Mouse (Mus musculus) stomach, embryonic 15.5 days (tissue): ENCODE measurements around the gene Brpf1. TPM values are rescaled to one million over a fixed set of nuclear protein-coding genes. Genes with fewer than 3 reads are reported as not detected.

ENCODE experiments used
- ATAC-seq: fragments of 200-750 bp; cut with Nextera tagmentation; 2 replicates; pipeline ENCODE4 v1.8.0; 2017; ENCODE audit warnings: low read depth, moderate number of reproducible peaks, moderate TSS enrichment; ENCODE audit not compliant: insufficient read depth, low FRiP score
- H3K27ac ChIP-seq: fragments of 300-500 bp; sonication (generic); 2 replicates; pipeline ENCODE4 v1.5.1; 2015; ENCODE audit warnings: mild to moderate bottlenecking, inconsistent platforms
- H3K27me3 ChIP-seq: fragments of 300-500 bp; sonication (generic); replicated peaks from 2 replicates; pipeline ENCODE4 v1.6.1; 2015; ENCODE audit warnings: inconsistent platforms
- H3K36me3 ChIP-seq: fragments of 300-500 bp; sonication (generic); 2 replicates; pipeline ENCODE4 v1.6.1; 2015; ENCODE audit warnings: inconsistent platforms
- H3K4me1 ChIP-seq: fragments of 300-500 bp; sonication (generic); 2 replicates; pipeline ENCODE4 v1.6.1; 2015; ENCODE audit warnings: inconsistent platforms
- H3K4me2 ChIP-seq: fragments of 300-500 bp; sonication (generic); 2 replicates; pipeline ENCODE4 v1.6.1; 2015; ENCODE audit warnings: mild to moderate bottlenecking, inconsistent platforms
- H3K4me3 ChIP-seq: fragments of 300-500 bp; sonication (generic); replicated peaks from 2 replicates; pipeline ENCODE4 v1.5.1; 2015; ENCODE audit warnings: inconsistent platforms
- H3K9ac ChIP-seq: fragments of 300-500 bp; sonication (generic); 2 replicates; pipeline ENCODE4 v1.6.1; 2015; ENCODE audit warnings: inconsistent platforms
- H3K9me3 ChIP-seq: fragments of 300-500 bp; sonication (generic); 2 replicates; pipeline ENCODE4 v1.6.1; 2016; ENCODE audit warnings: inconsistent platforms
- WGBS: fragments of 180-500 bp; shearing (Covaris S2); methylation state at CpG from one replicate; pipeline ENCODE4 v1.1.7; 2015; 5-methylcytosine and 5-hydroxymethylcytosine counted together
- polyA plus RNA-seq: library from polyadenylated mRNA; unstranded; fragments of >200 nt; fragmentation: Nextera tagmentation; extraction: Ambion mirVana; gene quantifications from 2 replicates; pipeline ENCODE4 v1.2.1, GENCODE M21; 2015

Gene Brpf1
- polyA plus RNA-seq, 1 experiment from 2014 or later, result 15.9 TPM

DNA sequence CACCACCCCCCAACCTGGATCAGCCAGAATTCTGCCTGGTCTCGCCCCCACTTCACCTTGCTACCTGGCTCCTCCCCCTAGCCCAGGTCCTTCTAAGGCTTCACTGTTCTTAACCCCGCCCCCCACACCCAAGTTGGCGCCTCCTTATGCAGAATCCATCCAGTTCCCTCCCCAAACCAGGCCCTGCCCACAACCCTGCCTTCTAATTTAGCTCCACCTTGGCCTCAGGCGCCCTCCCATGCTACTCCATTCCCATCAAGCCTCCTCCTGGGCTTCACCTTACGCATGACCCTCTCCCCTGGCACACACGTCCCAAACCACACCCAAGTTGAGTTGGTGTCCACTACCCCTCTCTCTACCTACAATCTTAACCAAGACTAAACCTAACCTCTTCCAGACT, 23.4 kb upstream of the Brpf1 start:
- H3K4me2 ChIP-seq, result peak overlapping the region; percentile 40; the same call in 1 of the 2 replicates
- H3K36me3 ChIP-seq, result no peaks in the 10 kb centered on the region
- no peak overlapping the region for H3K4me3 ChIP-seq
- peaks cover 37% of the 10 kb centered on the region for H3K27me3 ChIP-seq
- H3K4me1 ChIP-seq, result peaks cover 7% of the 10 kb centered on the region
- H3K27ac ChIP-seq, result no peak overlapping the region
- H3K9me3 ChIP-seq, result no peaks in the 10 kb centered on the region
- H3K9ac ChIP-seq, result no peak overlapping the region
- 0 out of 2 replicates have a peak, but pooled peaks have one; percentile 28 for ATAC-seq
- WGBS, result 16% methylated on average over 6 of the region's 6 CpGs

GRCm38 (mm10) chr6:113284931-113285330, 22.0 kb upstream of the Brpf1 start:
- WGBS, result 68% methylated on average over 3 of the region's 3 CpGs
- Histone ChIP-seq H3K36me3 (no peaks in the 10 kb centered on the region), H3K4me2 (no peak overlapping the region), H3K27me3 (peaks cover 37% of the 10 kb centered on the region), H3K27ac (no peak overlapping the region), H3K4me3 (no peak overlapping the region), H3K4me1 (peaks cover 7% of the 10 kb centered on the region), H3K9ac (no peak overlapping the region), H3K9me3 (no peaks in the 10 kb centered on the region)
- no peak for ATAC-seq

DNA sequence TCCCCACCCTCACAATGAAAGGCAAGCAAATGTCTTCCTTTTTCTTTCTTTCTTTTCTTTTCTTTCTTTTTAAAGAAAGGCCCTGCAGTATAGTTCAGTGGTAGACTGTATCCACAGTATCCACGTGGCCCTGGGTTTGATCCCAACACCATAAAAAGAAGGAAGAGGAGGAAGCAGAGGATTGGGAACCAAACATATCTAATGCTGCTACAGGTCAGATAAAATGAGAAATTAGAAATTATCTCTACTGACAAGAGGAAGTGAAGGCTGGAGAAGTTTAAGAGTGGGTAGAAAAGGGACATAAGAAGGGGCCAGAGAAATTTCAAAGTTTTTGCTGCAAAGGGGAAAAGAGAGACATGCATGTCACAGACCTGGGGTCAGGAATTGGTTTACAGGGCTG, 20.6 kb upstream of the Brpf1 start:
- Histone ChIP-seq H3K4me1 (peaks cover 7% of the 10 kb centered on the region), H3K9ac (no peak overlapping the region), H3K36me3 (no peaks in the 10 kb centered on the region), H3K4me3 (no peak overlapping the region), H3K4me2 (no peak overlapping the region), H3K9me3 (no peaks in the 10 kb centered on the region), H3K27me3 (peaks cover 37% of the 10 kb centered on the region), H3K27ac (no peak overlapping the region)
- ATAC-seq, result no peak
- WGBS, result 48% methylated on average over 1 of the region's 1 CpGs

DNA sequence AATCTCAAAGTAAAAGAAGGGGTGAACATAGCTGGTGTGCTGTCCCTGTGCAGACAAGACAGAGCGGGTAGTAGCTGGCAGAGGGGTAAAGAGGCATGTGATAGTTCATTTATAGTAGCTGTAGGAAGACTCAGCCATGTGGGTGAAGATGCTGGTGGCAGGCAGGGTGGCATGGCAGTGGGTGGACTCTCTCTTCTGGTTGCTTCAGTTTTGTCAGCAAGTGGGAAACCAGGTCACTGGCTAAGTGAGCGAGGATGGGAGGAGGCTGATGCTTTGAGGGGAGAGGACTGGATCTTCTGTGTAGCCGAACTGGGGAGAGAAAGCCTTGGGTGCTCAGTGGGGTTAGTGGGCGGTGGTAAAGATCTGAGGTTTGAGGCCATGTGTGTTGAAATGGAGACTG, 19.7 kb upstream of the Brpf1 start:
- Histone ChIP-seq H3K36me3 (no peaks in the 10 kb centered on the region), H3K4me2 (no peak overlapping the region), H3K9ac (no peak overlapping the region), H3K9me3 (no peaks in the 10 kb centered on the region), H3K4me1 (peaks cover 5% of the 10 kb centered on the region), H3K27me3 (peaks cover 30% of the 10 kb centered on the region), H3K4me3 (no peak overlapping the region), H3K27ac (no peak overlapping the region)
- ATAC-seq, result no peak
- 63% methylated on average over 4 of the region's 4 CpGs for WGBS

GRCm38 (mm10) chr6:113289346-113289745, 17.6 kb upstream of the Brpf1 start:
- no peak overlapping the region for H3K4me3 ChIP-seq
- no peak overlapping the region for H3K4me2 ChIP-seq
- no peaks in the 10 kb centered on the region for H3K9me3 ChIP-seq
- WGBS, result 92% methylated on average over 15 of the region's 15 CpGs
- no peak overlapping the region for H3K27ac ChIP-seq
- no peak for ATAC-seq
- no peaks in the 10 kb centered on the region for H3K36me3 ChIP-seq
- H3K9ac ChIP-seq, result no peak overlapping the region
- H3K27me3 ChIP-seq, result peaks cover 10% of the 10 kb centered on the region
- no peaks in the 10 kb centered on the region for H3K4me1 ChIP-seq

GRCm38 (mm10) chr6:113290346-113290745, 16.6 kb upstream of the Brpf1 start:
- H3K27me3 ChIP-seq, result no peaks in the 10 kb centered on the region
- no peaks in the 10 kb centered on the region for H3K36me3 ChIP-seq
- no peak overlapping the region for H3K27ac ChIP-seq
- H3K4me3 ChIP-seq, result no peak overlapping the region
- H3K9me3 ChIP-seq, result no peaks in the 10 kb centered on the region
- WGBS, result 69% methylated on average over 6 of the region's 6 CpGs
- H3K9ac ChIP-seq, result no peak overlapping the region
- H3K4me1 ChIP-seq, result no peaks in the 10 kb centered on the region
- no peak overlapping the region for H3K4me2 ChIP-seq
- ATAC-seq, result no peak

DNA sequence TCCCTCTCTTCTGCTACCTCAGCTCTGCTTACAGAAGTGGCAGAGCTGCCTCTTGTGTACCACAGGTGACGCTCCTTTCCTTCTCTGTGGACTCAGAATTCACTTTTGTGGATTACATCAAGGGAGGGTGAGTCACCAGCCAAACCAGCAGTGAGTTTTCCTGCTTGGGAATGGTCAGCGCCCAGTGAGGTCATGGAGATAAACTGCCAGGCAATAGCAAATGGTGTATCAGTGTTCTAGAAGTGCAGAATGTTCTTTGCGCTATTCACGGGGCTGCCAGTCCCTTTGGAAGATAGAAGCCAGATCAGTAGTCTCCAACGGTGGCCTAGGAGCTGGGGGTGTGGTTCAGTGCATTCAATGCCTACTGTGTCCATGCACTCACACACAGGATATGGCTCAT, 14.0 kb upstream of the Brpf1 start:
- 67% methylated on average over 5 of the region's 5 CpGs for WGBS
- Histone ChIP-seq H3K4me3 (no peak overlapping the region), H3K9ac (no peak overlapping the region), H3K9me3 (no peaks in the 10 kb centered on the region), H3K4me2 (no peak overlapping the region), H3K27ac (no peak overlapping the region), H3K4me1 (no peaks in the 10 kb centered on the region), H3K36me3 (no peaks in the 10 kb centered on the region), H3K27me3 (no peaks in the 10 kb centered on the region)
- no peak for ATAC-seq

DNA sequence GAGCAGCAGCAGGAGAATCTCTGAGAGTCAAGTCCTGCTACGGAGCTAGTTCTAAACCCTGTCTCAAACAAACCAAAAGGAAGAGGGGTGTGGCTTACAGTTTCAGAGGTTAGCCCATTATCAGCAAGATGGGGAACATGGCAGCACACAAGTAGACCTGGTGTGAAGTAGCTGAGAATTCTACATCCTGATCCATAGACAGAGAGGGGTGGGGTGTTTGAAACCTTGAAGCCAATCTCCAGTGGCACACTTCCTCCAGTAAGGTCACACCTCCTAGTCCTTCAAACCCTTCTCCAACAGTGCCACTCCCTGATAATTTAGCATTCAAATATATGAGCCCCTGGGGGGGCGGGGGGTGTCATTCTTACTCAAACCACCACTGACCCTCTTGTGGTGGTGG, 10.9 kb upstream of the Brpf1 start:
- H3K27me3 ChIP-seq, result no peaks in the 10 kb centered on the region
- no peaks in the 10 kb centered on the region for H3K36me3 ChIP-seq
- no peak overlapping the region for H3K4me3 ChIP-seq
- H3K9me3 ChIP-seq, result no peaks in the 10 kb centered on the region
- whole genome bisulfite sequencing, result 74% methylated on average over 2 of the region's 2 CpGs
- no peak overlapping the region for H3K9ac ChIP-seq
- no peak overlapping the region for H3K27ac ChIP-seq
- no peak overlapping the region for H3K4me2 ChIP-seq
- no peak for ATAC-seq
- no peaks in the 10 kb centered on the region for H3K4me1 ChIP-seq

GRCm38 (mm10) chr6:113296639-113297038, 10.3 kb upstream of the Brpf1 start:
- no peak overlapping the region for H3K4me2 ChIP-seq
- no peaks in the 10 kb centered on the region for H3K9me3 ChIP-seq
- no peak overlapping the region for H3K4me3 ChIP-seq
- H3K9ac ChIP-seq, result no peak overlapping the region
- no peaks in the 10 kb centered on the region for H3K27me3 ChIP-seq
- no peak for ATAC-seq
- H3K27ac ChIP-seq, result no peak overlapping the region
- H3K36me3 ChIP-seq, result no peaks in the 10 kb centered on the region
- 61% methylated on average over 4 of the region's 4 CpGs for WGBS
- no peaks in the 10 kb centered on the region for H3K4me1 ChIP-seq

DNA sequence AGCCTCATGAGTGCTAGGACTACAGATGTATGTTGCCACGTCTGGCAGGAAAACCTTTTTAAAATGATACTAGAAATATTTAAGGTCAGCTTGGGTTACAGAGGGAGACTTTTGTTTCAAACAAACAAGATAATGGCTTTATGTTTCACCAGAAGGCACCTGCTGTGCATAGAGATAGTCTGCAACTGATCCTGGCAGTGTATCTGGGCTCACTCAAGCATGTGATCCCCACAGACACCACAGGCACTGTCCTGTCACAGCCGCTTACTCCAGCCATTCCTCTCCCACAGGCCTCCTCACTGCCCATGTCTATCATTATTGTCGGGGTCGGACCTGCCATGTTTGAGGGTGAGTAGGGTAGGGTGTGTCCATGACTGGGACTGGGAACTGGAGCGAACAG, 5.6 kb upstream of the Brpf1 start:
- Histone ChIP-seq H3K4me1 (peaks cover 5% of the 10 kb centered on the region), H3K27ac (no peak overlapping the region), H3K27me3 (no peaks in the 10 kb centered on the region), H3K36me3 (no peaks in the 10 kb centered on the region), H3K9me3 (no peaks in the 10 kb centered on the region), H3K4me2 (no peak overlapping the region), H3K4me3 (no peak overlapping the region), H3K9ac (no peak overlapping the region)
- ATAC-seq, result no peak
- WGBS, result 76% methylated on average over 5 of the region's 5 CpGs

DNA sequence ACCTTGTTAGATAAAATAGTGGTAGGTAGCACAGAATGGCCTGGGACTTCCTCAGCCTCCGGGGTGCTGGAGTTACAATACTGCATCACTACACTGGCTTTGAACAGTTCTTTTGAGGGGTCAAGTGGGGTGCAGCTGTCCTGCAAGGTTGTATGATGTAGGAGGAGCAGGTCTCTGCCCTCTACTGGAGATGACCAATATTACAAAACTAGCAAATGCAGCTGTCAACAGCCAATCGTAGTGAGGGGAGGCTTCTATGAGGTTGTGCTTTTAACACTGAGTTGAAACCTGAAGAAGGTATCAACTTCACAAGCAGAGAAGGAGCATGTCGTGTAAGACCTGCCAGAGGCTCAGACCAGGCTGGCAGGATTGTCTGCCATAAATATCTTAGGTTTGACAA, 4.7 kb upstream of the Brpf1 start:
- 22% methylated on average over 3 of the region's 3 CpGs for WGBS
- H3K4me3 ChIP-seq, result no peak overlapping the region
- peaks cover 5% of the 10 kb centered on the region for H3K4me1 ChIP-seq
- H3K9ac ChIP-seq, result no peak overlapping the region
- no peak overlapping the region for H3K27ac ChIP-seq
- no peak overlapping the region for H3K4me2 ChIP-seq
- no peaks in the 10 kb centered on the region for H3K36me3 ChIP-seq
- H3K9me3 ChIP-seq, result no peaks in the 10 kb centered on the region
- no peaks in the 10 kb centered on the region for H3K27me3 ChIP-seq
- ATAC-seq, result no peak

GRCm38 (mm10) chr6:113306322-113306985, 483 bp upstream of the Brpf1 start:
- Histone ChIP-seq H3K27me3 (no peaks in the 10 kb centered on the region), H3K9ac (peak overlapping the region; percentile 97; the same call in 1 of the 2 replicates), H3K36me3 (peaks cover 4% of the 10 kb centered on the region; the same call in 1 of the 2 replicates), H3K27ac (peak overlapping the region; percentile 96), H3K4me3 (peak overlapping the region; percentile 83), H3K4me1 (peaks cover 28% of the 10 kb centered on the region), H3K9me3 (no peaks in the 10 kb centered on the region), H3K4me2 (peak overlapping the region; percentile 94)
- WGBS, result under 1% methylated on average over 49 of the region's 50 CpGs
- ATAC-seq, result peak; percentile 97
